Mouse (Mus musculus): ENCODE measurements around the gene Strip1.

GRCm38 (mm10) chr3:107630682-107631522, 592 bp downstream of the Strip1 start, which contains the start of gene Gm10961:
- no peak for TF ChIP-seq CTCF (IDR thresholded peaks at IDR 0.05; ENCODE audit: low read depth)
- TF ChIP-seq EP300 (IDR thresholded peaks at IDR 0.05; ENCODE audit: low read depth): no peak

Data from liver, embryonic 14.5 days (tissue).